Mouse (Mus musculus) CH12.LX (cell line): Measurements from ENCODE around the gene Otud7a. TPM values are rescaled to one million over a fixed set of nuclear protein-coding genes. Genes with fewer than 3 reads are reported as not detected.

Experiments used
- DNase-seq: peaks from one replicate; pipeline ENCODE4 v3.0.0-alpha.2; 2013; ENCODE audit errors: extremely low read depth
- H3K27ac ChIP-seq: 2 replicates; pipeline ENCODE4 v1.5.1; 2012; ENCODE audit warnings: low read depth, mild to moderate bottlenecking, control low read depth, moderate library complexity; ENCODE audit not compliant: insufficient read depth
- H3K27me3 ChIP-seq: replicated peaks from 2 replicates; pipeline ENCODE3; 2012; ENCODE audit warnings: inconsistent platforms
- H3K36me3 ChIP-seq, 2 experiments: replicated peaks in 1 of 2; 2 replicates each; pipeline versions ENCODE3 to v1.6.1; 2012; ENCODE audit warnings: inconsistent platforms in 1 of 2, low read length in 1 of 2, mild to moderate bottlenecking in 1 of 2, mixed read lengths in 1 of 2, moderate library complexity in 1 of 2; ENCODE audit not compliant: control insufficient read depth in 1 of 2, insufficient read depth in 1 of 2
- H3K4me1 ChIP-seq, 2 experiments: 2 replicates each; pipeline ENCODE4 v1.6.1; 2012; ENCODE audit warnings: inconsistent platforms in 1 of 2, moderate library complexity in 1 of 2; ENCODE audit not compliant: insufficient read depth in 2 of 2, control insufficient read depth in 1 of 2
- H3K4me2 ChIP-seq: 2 replicates; pipeline ENCODE4 v1.6.1; 2012; ENCODE audit warnings: low read depth, mild to moderate bottlenecking, control low read depth; ENCODE audit not compliant: poor library complexity, insufficient read depth, severe bottlenecking
- H3K4me3 ChIP-seq, 3 experiments: fragments of 150-350 bp in 1 of 3; sonication (generic) in 1 of 3; replicated peaks in 1 of 3; 2 replicates each; pipeline versions ENCODE3 to v1.5.1; 2011 to 2012; ENCODE audit warnings: low read depth in 2 of 3, low read length in 2 of 3, mild to moderate bottlenecking in 2 of 3, moderate library complexity in 2 of 3, control low read depth in 1 of 3, improper control_type of control experiment in 1 of 3, inconsistent platforms in 1 of 3, mixed read lengths in 1 of 3; ENCODE audit not compliant: poor library complexity in 1 of 3
- H3K79me2 ChIP-seq: replicated peaks from 2 replicates; pipeline ENCODE4 v1.6.1; 2012; ENCODE audit warnings: mild to moderate bottlenecking, moderate library complexity; ENCODE audit not compliant: control insufficient read depth, poor library complexity, insufficient read depth, severe bottlenecking; ENCODE audit errors: extremely low read depth
- H3K9ac ChIP-seq: 2 replicates; pipeline ENCODE4 v1.6.1; 2012; ENCODE audit warnings: low read depth, mild to moderate bottlenecking, control low read depth, moderate library complexity; ENCODE audit not compliant: insufficient read depth
- H3K9me3 ChIP-seq: replicated peaks from 2 replicates; pipeline ENCODE3; 2012; ENCODE audit warnings: low read length, inconsistent platforms, mixed read lengths
- CHD2 ChIP-seq: IDR thresholded peaks from 2 replicates; pipeline ENCODE4 v1.6.1; 2011; ENCODE audit warnings: low read length, improper control_type of control experiment
- CTCF ChIP-seq, 2 experiments: IDR thresholded peaks in 1 of 2; conservative IDR thresholded peaks in 1 of 2; 2 replicates each; pipeline ENCODE4 v1.5.1; 2011 to 2012; ENCODE audit warnings: low read depth in 2 of 2, low read length in 2 of 2, improper control_type of control experiment in 1 of 2, inconsistent platforms in 1 of 2, mild to moderate bottlenecking in 1 of 2, moderate library complexity in 1 of 2
- MAZ ChIP-seq: IDR thresholded peaks from 2 replicates; pipeline ENCODE4 v1.6.1; 2012; ENCODE audit warnings: low read depth, mild to moderate bottlenecking, inconsistent platforms, low read length, improper control_type of control experiment, moderate library complexity
- RAD21 ChIP-seq: IDR thresholded peaks from 2 replicates; pipeline ENCODE4 v1.6.1; 2011; ENCODE audit warnings: low read depth, mild to moderate bottlenecking, low read length, improper control_type of control experiment, moderate library complexity
- SMC3 ChIP-seq: IDR thresholded peaks from 2 replicates; pipeline ENCODE4 v1.6.1; 2011; ENCODE audit warnings: low read depth, low read length, improper control_type of control experiment
- UBTF ChIP-seq: IDR thresholded peaks from 2 replicates; pipeline ENCODE4 v1.6.1; 2012; ENCODE audit warnings: low read depth, mild to moderate bottlenecking, inconsistent platforms, low read length, improper control_type of control experiment, moderate library complexity
- dilution Hi-C: fragments of 300-500 bp; cut with MboI; formaldehyde crosslinking; loops from 2 replicates; pipeline ENCODE4 v1.14.3; 2020; ENCODE audit warnings: low sequenced_read_pairs; ENCODE audit not compliant: extremely low pct_unique_long_range_greater_than_20kb, extremely low pct_ligation_motif_present
- in situ Hi-C: fragments of 300-500 bp; cut with MboI; formaldehyde crosslinking; loops from 3 replicates; pipeline ENCODE4 v1.14.3; 2019; ENCODE audit warnings: low sequenced_read_pairs, low pct_ligation_motif_present, low pct_unique_long_range_greater_than_20kb, mixed read lengths
- polyA plus RNA-seq: library from polyadenylated mRNA; unstranded; fragments of >175 nt; gene quantifications from 2 replicates; pipeline ENCODE4 v1.2.1, GENCODE M21; 2012; ENCODE audit warnings: low read depth; ENCODE audit not compliant: insufficient read length
- total RNA-seq, 2 experiments: library from RNA; depleted of rRNA; stranded (reverse); fragments of 300-350 nt in 1 of 2; fragments of >200 nt in 1 of 2; gene quantifications; 2 replicates each; pipeline ENCODE4 v1.2.3; 2012 to 2014

Otud7a gene
- total and polyA plus RNA-seq, 3 experiments = not detected

GRCm38 (mm10) chr7:63586184-63586870 lies 141.8 kb downstream of the Otud7a start:
- no peaks in the 10 kb centered on the region for H3K36me3 ChIP-seq
- no peaks in the 10 kb centered on the region for H3K9me3 ChIP-seq
- peak; percentile 2 for DNase-seq
- TF ChIP-seq CTCF (conservative IDR thresholded peaks at IDR 0.05 in 1 of 2, IDR thresholded peaks at IDR 0.05 in 1 of 2; ENCODE audit: low read depth in 2 of 2, low read length in 2 of 2) = peak in 1 of 2 experiments; percentile 61; a peak in 2 of 4 replicates
- TF ChIP-seq CHD2 = no peak
- peak; percentile 52 for TF ChIP-seq RAD21
- peak; percentile 17; the same call in 1 of the 2 replicates for TF ChIP-seq SMC3
- in situ Hi-C loops = loop anchor here (5.0 kb wide), 1 partner anchor 294 kb away; no protein-coding TSS in a partner anchor
- no peaks in the 10 kb centered on the region for H3K79me2 ChIP-seq
- no peak overlapping the region for H3K9ac ChIP-seq
- no peaks in the 10 kb centered on the region for H3K4me1 ChIP-seq
- dilution Hi-C loops = no loop called here
- H3K27me3 ChIP-seq = peaks cover 60% of the 10 kb centered on the region
- H3K4me2 ChIP-seq = no peak overlapping the region
- no peak overlapping the region for H3K27ac ChIP-seq
- no peak overlapping the region for H3K4me3 ChIP-seq

GRCm38 (mm10) chr7:63590305-63590704 lies 145.8 kb downstream of the Otud7a start:
- H3K27me3 ChIP-seq = peaks cover 60% of the 10 kb centered on the region
- in situ Hi-C loops (no loop called here), dilution Hi-C loops (no loop called here)
- no peak for DNase-seq
- H3K4me1 ChIP-seq = no peaks in the 10 kb centered on the region
- TF ChIP-seq CTCF (conservative IDR thresholded peaks at IDR 0.05 in 1 of 2, IDR thresholded peaks at IDR 0.05 in 1 of 2; ENCODE audit: low read depth in 2 of 2, low read length in 2 of 2) (peak in 1 of 2 experiments; percentile 26; a peak in 1 of 4 replicates), RAD21 (peak; percentile 14), MAZ (no peak)
- no peaks in the 10 kb centered on the region for H3K79me2 ChIP-seq
- no peaks in the 10 kb centered on the region for H3K36me3 ChIP-seq
- no peak overlapping the region for H3K27ac ChIP-seq
- no peak overlapping the region for H3K9ac ChIP-seq
- H3K9me3 ChIP-seq = no peaks in the 10 kb centered on the region
- H3K4me3 ChIP-seq = no peak overlapping the region
- H3K4me2 ChIP-seq = no peak overlapping the region

- no peak for DNase-seq
- no peak overlapping the region for H3K9ac ChIP-seq
- no peak overlapping the region for H3K4me2 ChIP-seq
- in situ Hi-C loops = no loop called here
- TF ChIP-seq CTCF (conservative IDR thresholded peaks at IDR 0.05 in 1 of 2, IDR thresholded peaks at IDR 0.05 in 1 of 2; ENCODE audit: low read depth in 2 of 2, low read length in 2 of 2) (no peak), UBTF (no peak)
- H3K79me2 ChIP-seq = no peaks in the 10 kb centered on the region
- no peaks in the 10 kb centered on the region for H3K4me1 ChIP-seq
- no peak overlapping the region for H3K4me3 ChIP-seq
- no peaks in the 10 kb centered on the region for H3K36me3 ChIP-seq
- no peaks in the 10 kb centered on the region for H3K9me3 ChIP-seq
- dilution Hi-C loops = no loop called here
- no peak overlapping the region for H3K27ac ChIP-seq
- peaks cover 58% of the 10 kb centered on the region for H3K27me3 ChIP-seq
These were observed 146.8 kb downstream of the Otud7a start for GRCm38 (mm10) chr7:63591322-63591721.
